ENCODE assay signal across 8 mouse cellular contexts in the genomic region with DNA sequence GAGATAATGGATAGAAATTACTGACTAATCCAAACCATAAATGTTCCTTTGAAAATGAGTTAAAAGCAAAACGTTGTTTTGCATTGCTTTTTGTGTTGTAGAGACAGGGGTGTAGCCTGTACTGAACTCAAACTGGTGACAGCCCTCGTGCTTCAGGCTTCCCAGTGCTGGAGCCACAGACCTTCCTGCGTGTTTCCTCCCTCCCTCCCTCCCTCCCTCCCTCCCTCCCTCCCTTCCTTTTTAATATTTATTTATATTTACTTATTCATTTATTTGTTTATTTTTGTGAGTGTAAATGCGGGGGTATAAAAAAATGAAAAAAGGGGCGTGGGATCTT. TPM values are rescaled to one million over a fixed set of nuclear protein-coding genes. Genes with fewer than 3 reads are reported as not detected.
DNase-seq lines count a peak whose midpoint lies in the region; ATAC-seq and TF ChIP-seq lines count a peak whose summit lies in the region.

No protein-coding gene starts in this region.

- H3K4me3 ChIP-seq in heart, adult 2 months, result peak overlapping the region; percentile 53
- peak overlapping the region; percentile 24 for H3K4me3 ChIP-seq in C2C12 (ENCODE audit: insufficient read depth, poor library complexity, severe bottlenecking)
- peak overlapping the region; percentile 39 for H3K4me3 ChIP-seq in forebrain, embryonic 14.5 days (ENCODE audit: low read depth, low read length)
- peak overlapping the region; percentile 56 to 79 for H3K4me3 ChIP-seq in liver, embryonic 14.5 days (ENCODE audit: insufficient read depth in 1 of 2, low read depth in 2 of 2, low read length in 2 of 2)

- peak; percentile 37 for ATAC-seq in forebrain, embryonic 14.5 days
- ATAC-seq in liver, embryonic 14.5 days (ENCODE audit: insufficient read depth), result no peak

- no peaks in the 10 kb centered on the region for H3K79me3 ChIP-seq in C2C12 (ENCODE audit: low read depth)

- WGBS in heart, adult 2 months, result 14% methylated on average over 5 of the region's 5 CpGs
- 18% methylated on average over 5 of the region's 5 CpGs for WGBS in forebrain, embryonic 14.5 days
- 7% methylated on average over 5 of the region's 5 CpGs for WGBS in liver, embryonic 14.5 days (ENCODE audit: insufficient replicate concordance)

- no peaks in the 10 kb centered on the region for H3K9me3 ChIP-seq in forebrain, embryonic 14.5 days (replicated peaks; ENCODE audit: control insufficient read depth, low read length)
- no peaks in the 10 kb centered on the region for H3K9me3 ChIP-seq in liver, embryonic 14.5 days (ENCODE audit: control insufficient read depth, low read length)

- no peak for TF ChIP-seq POLR2A in heart, adult 2 months (IDR thresholded peaks at IDR 0.05; ENCODE audit: insufficient read depth, low read depth, low read length)

- H3K36me3 ChIP-seq in heart, adult 2 months (ENCODE audit: control insufficient read depth, insufficient read depth, low read length), result no peaks in the 10 kb centered on the region
- no peaks in the 10 kb centered on the region for H3K36me3 ChIP-seq in C2C12 (ENCODE audit: control insufficient read depth, insufficient read depth)
- no peaks in the 10 kb centered on the region for H3K36me3 ChIP-seq in forebrain, embryonic 14.5 days (ENCODE audit: control insufficient read depth, insufficient read depth, low read length)
- H3K36me3 ChIP-seq in liver, embryonic 14.5 days (replicated peaks; ENCODE audit: control insufficient read depth, insufficient read depth, low read depth), result no peaks in the 10 kb centered on the region

- no peaks in the 10 kb centered on the region for H3K79me2 ChIP-seq in heart, adult 2 months (replicated peaks; ENCODE audit: control insufficient read depth, insufficient read depth, low read length)
- H3K79me2 ChIP-seq in C2C12 (ENCODE audit: control insufficient read depth, insufficient read depth), result no peaks in the 10 kb centered on the region

- intact Hi-C loops in heart, adult 2 months (cut with DNase I), result no loop called here

- no peak for DNase-seq in heart, adult 2 months
- no peak for DNase-seq in heart, adult 11 months
- DNase-seq in forebrain, embryonic 14.5 days (ENCODE audit: low spot score), result no peak
- DNase-seq in liver, embryonic 14.5 days (ENCODE audit: low read depth in 3 of 3, low spot score in 3 of 3), result no peak
- no peak for DNase-seq in adrenal gland, postnatal 4 days (ENCODE audit: low spot score in 2 of 2)
- DNase-seq in cerebellum, postnatal 14 days, result no peak
- no peak for DNase-seq in gastrocnemius, adult 18-20 months (ENCODE audit: low spot score)

- H3K4me1 ChIP-seq in heart, adult 2 months (ENCODE audit: control insufficient read depth, insufficient read depth, low read length), result peaks cover 2% of the 10 kb centered on the region; the same call in 1 of the 2 replicates
- peaks cover 3% of the 10 kb centered on the region; the same call in 1 of the 2 replicates for H3K4me1 ChIP-seq in forebrain, embryonic 14.5 days (ENCODE audit: control insufficient read depth, insufficient read depth, low read length)
- peaks cover 4 to 16% of the 10 kb centered on the region in 2 experiments; a peak in 3 of 4 replicates for H3K4me1 ChIP-seq in liver, embryonic 14.5 days (replicated peaks; ENCODE audit: control insufficient read depth in 2 of 2, insufficient read depth in 2 of 2, low read length in 1 of 2)

- peak overlapping the region; percentile 58 for H3K4me2 ChIP-seq in forebrain, embryonic 14.5 days (ENCODE audit: low read length)
- peak overlapping the region; percentile 84 for H3K4me2 ChIP-seq in liver, embryonic 14.5 days (ENCODE audit: low read depth)

- H3ac ChIP-seq in C2C12 (ENCODE audit: control insufficient read depth, insufficient read length, low read depth), result no peak overlapping the region

- no peak overlapping the region for H3K9ac ChIP-seq in heart, adult 2 months (ENCODE audit: low read depth, low read length)
- H3K9ac ChIP-seq in forebrain, embryonic 14.5 days (ENCODE audit: low read length), result peak overlapping the region; percentile 62
- peak overlapping the region; percentile 69 for H3K9ac ChIP-seq in liver, embryonic 14.5 days (replicated peaks)

- no peak for TF ChIP-seq CTCF in heart, adult 2 months (IDR thresholded peaks at IDR 0.05)
- TF ChIP-seq CTCF in C2C12 (IDR thresholded peaks at IDR 0.05; ENCODE audit: control insufficient read depth, insufficient read depth, insufficient read length), result no peak
- no peak for TF ChIP-seq CTCF in liver, embryonic 14.5 days (IDR thresholded peaks at IDR 0.05; ENCODE audit: low read depth)

- no peaks in the 10 kb centered on the region for H3K27me3 ChIP-seq in heart, adult 2 months (ENCODE audit: control insufficient read depth, insufficient read depth, low read length)
- H3K27me3 ChIP-seq in C2C12 (ENCODE audit: control insufficient read depth, insufficient read depth, insufficient read length), result no peaks in the 10 kb centered on the region
- no peaks in the 10 kb centered on the region for H3K27me3 ChIP-seq in forebrain, embryonic 14.5 days (replicated peaks; ENCODE audit: control insufficient read depth, insufficient read depth, low read length)
- H3K27me3 ChIP-seq in liver, embryonic 14.5 days (ENCODE audit: control insufficient read depth, insufficient read depth, low read length), result no peaks in the 10 kb centered on the region; the same call in 1 of the 2 replicates

- no peak for TF ChIP-seq EP300 in heart, adult 2 months (IDR thresholded peaks at IDR 0.05; ENCODE audit: insufficient read depth, low read depth, low read length)
- TF ChIP-seq EP300 in liver, embryonic 14.5 days (IDR thresholded peaks at IDR 0.05; ENCODE audit: low read depth), result no peak

- H3K27ac ChIP-seq in heart, adult 2 months, result peak overlapping the region; percentile 57
- H3K27ac ChIP-seq in forebrain, embryonic 14.5 days (ENCODE audit: low read depth, low read length), result peak overlapping the region; percentile 76; the same call in 1 of the 2 replicates
- no peak overlapping the region; the same call in 1 of the 2 replicates for H3K27ac ChIP-seq in liver, embryonic 14.5 days

TF ChIP-seq in C2C12, 6 proteins besides CTCF, POLR2A, EP300 and RAD21:
- TF ChIP-seq USF1 (IDR thresholded peaks at IDR 0.05; ENCODE audit: low read depth) (no peak), CEBPB (IDR thresholded peaks at IDR 0.05; ENCODE audit: low read depth) (no peak), MYOG (IDR thresholded peaks at IDR 0.05; ENCODE audit: control insufficient read depth, extremely low read depth, insufficient read length) (no peak), FOSL1 (IDR thresholded peaks at IDR 0.05; ENCODE audit: insufficient read depth, low read length, poor library complexity, severe bottlenecking) (no peak)

RNA-seq across cellular contexts. Expression of a gene that starts 8.5 kb away (rescaled TPM):
- total RNA-seq in heart, adult 2 months (2021), result 1 to 10 TPM; 2.8 to 3.6 TPM
- polyA plus RNA-seq in heart, adult 2 months (2012; rRNA removed), result 0.59 TPM in 1 of 2 replicates, not detected in the other
- polyA plus RNA-seq in C2C12 (2012; fragmentation: generic; extraction: Trizol), result 6.8 TPM
- 3.0 and 7.0 TPM in 2 replicates for polyA plus RNA-seq in forebrain, embryonic 14.5 days (2014; fragmentation: Nextera tagmentation; extraction: Ambion mirVana)
- 21.4 and 38.1 TPM in 2 replicates for polyA plus RNA-seq in liver, embryonic 14.5 days (2012; rRNA removed)
- polyA plus RNA-seq in liver, embryonic 14.5 days (2014; fragmentation: Nextera tagmentation; extraction: Ambion mirVana), result 11.2 and 12.4 TPM in 2 replicates
- 100 to 1,000 TPM; 290 to 321 TPM for total RNA-seq in adrenal gland, postnatal 4 days (2021)
- 1 to 10 TPM; 2.4 to 2.7 TPM for total RNA-seq in gastrocnemius, adult 18-20 months (2021)

RNA-seq across cellular contexts. Expression of a gene that starts 8.7 kb away (rescaled TPM):
- total RNA-seq in heart, adult 2 months (2021), result 1 to 10 TPM; 1.7 to 4.3 TPM
- not detected in 2 replicates for polyA plus RNA-seq in heart, adult 2 months (2012; rRNA removed)
- 9.8 TPM for polyA plus RNA-seq in C2C12 (2012; fragmentation: generic; extraction: Trizol)
- 20.4 and 37.4 TPM in 2 replicates for polyA plus RNA-seq in forebrain, embryonic 14.5 days (2014; fragmentation: Nextera tagmentation; extraction: Ambion mirVana)
- polyA plus RNA-seq in liver, embryonic 14.5 days (2012; rRNA removed), result 35.2 and 55.3 TPM in 2 replicates
- 15.5 and 18.0 TPM in 2 replicates for polyA plus RNA-seq in liver, embryonic 14.5 days (2014; fragmentation: Nextera tagmentation; extraction: Ambion mirVana)
- 100 to 1,000 TPM; 373 to 414 TPM for total RNA-seq in adrenal gland, postnatal 4 days (2021)
- total RNA-seq in gastrocnemius, adult 18-20 months (2021), result 1 to 10 TPM; 2.5 to 2.9 TPM

RNA-seq across cellular contexts. Expression of a gene that starts 10.3 kb away (rescaled TPM):
- 10 to 100 TPM; 11.9 to 18.1 TPM for total RNA-seq in heart, adult 2 months (2021)
- 5.8 and 8.3 TPM in 2 replicates for polyA plus RNA-seq in heart, adult 2 months (2012; rRNA removed)
- 31.8 TPM for polyA plus RNA-seq in C2C12 (2012; fragmentation: generic; extraction: Trizol)
- polyA plus RNA-seq in forebrain, embryonic 14.5 days (2014; fragmentation: Nextera tagmentation; extraction: Ambion mirVana), result 14.0 and 18.0 TPM in 2 replicates
- 66.4 and 87.2 TPM in 2 replicates for polyA plus RNA-seq in liver, embryonic 14.5 days (2012; rRNA removed)
- polyA plus RNA-seq in liver, embryonic 14.5 days (2014; fragmentation: Nextera tagmentation; extraction: Ambion mirVana), result 36.5 and 47.8 TPM in 2 replicates
- total RNA-seq in adrenal gland, postnatal 4 days (2021), result 100 to 1,000 TPM; 221 to 240 TPM
- total RNA-seq in gastrocnemius, adult 18-20 months (2021), result 10 to 100 TPM; 27.1 to 27.8 TPM

RNA-seq across cellular contexts. Expression of a gene that starts 15.8 kb away (rescaled TPM):
- total RNA-seq in heart, adult 2 months (2021), result 10 to 100 TPM in 1 of 2 experiments, 1 to 10 TPM in 1; 7.3 to 10.0 TPM
- not detected in 2 replicates for polyA plus RNA-seq in heart, adult 2 months (2012; rRNA removed)
- 12.8 TPM for polyA plus RNA-seq in C2C12 (2012; fragmentation: generic; extraction: Trizol)
- 2.5 and 3.5 TPM in 2 replicates for polyA plus RNA-seq in forebrain, embryonic 14.5 days (2014; fragmentation: Nextera tagmentation; extraction: Ambion mirVana)
- 17.7 and 25.1 TPM in 2 replicates for polyA plus RNA-seq in liver, embryonic 14.5 days (2012; rRNA removed)
- polyA plus RNA-seq in liver, embryonic 14.5 days (2014; fragmentation: Nextera tagmentation; extraction: Ambion mirVana), result 1.0 and 3.1 TPM in 2 replicates
- total RNA-seq in adrenal gland, postnatal 4 days (2021), result 100 to 1,000 TPM; 500 to 615 TPM
- 1 to 10 TPM; 2.1 to 3.6 TPM for total RNA-seq in gastrocnemius, adult 18-20 months (2021)

RNA-seq across cellular contexts. Expression of a gene that starts 16.1 kb away (rescaled TPM):
- 1 to 10 TPM; 8.1 to 10.0 TPM for total RNA-seq in heart, adult 2 months (2021)
- 1.1 TPM in 1 of 2 replicates, not detected in the other for polyA plus RNA-seq in heart, adult 2 months (2012; rRNA removed)
- 9.5 TPM for polyA plus RNA-seq in C2C12 (2012; fragmentation: generic; extraction: Trizol)
- 4.8 and 8.3 TPM in 2 replicates for polyA plus RNA-seq in forebrain, embryonic 14.5 days (2014; fragmentation: Nextera tagmentation; extraction: Ambion mirVana)
- 8.7 and 17.9 TPM in 2 replicates for polyA plus RNA-seq in liver, embryonic 14.5 days (2012; rRNA removed)
- 12.0 TPM in 2 replicates for polyA plus RNA-seq in liver, embryonic 14.5 days (2014; fragmentation: Nextera tagmentation; extraction: Ambion mirVana)
- 100 to 1,000 TPM; 349 to 449 TPM for total RNA-seq in adrenal gland, postnatal 4 days (2021)
- total RNA-seq in gastrocnemius, adult 18-20 months (2021), result 1 to 10 TPM; 1.6 to 2.2 TPM

Comparison
In these comparisons a context has a peak if more than half of its experiments do, and no peak if none do; other contexts are left out.
1. RNA of a gene that starts 8.7 kb away (polyA plus RNA-seq): 20.4 to 37.4 TPM in forebrain, embryonic 14.5 days, 15.5 to 55.3 TPM in liver, embryonic 14.5 days and 9.8 TPM in C2C12 (single experiment); not detected in heart, adult 2 months; every median in the first group is over 10 times any median in the second.
2. Peak in every context shown above with its lines, with median percentiles within 50 percentile points of each other: H3K4me3 ChIP-seq.